Mouse (Mus musculus) embryonic facial prominence, embryonic 11.5 days (tissue): ENCODE results near the gene Scn4b. TPM values are rescaled to one million over a fixed set of nuclear protein-coding genes. Genes with fewer than 3 reads are reported as not detected.
A peak's percentile ranks its signal among the peaks of the same experiment; 100 is the strongest.

ENCODE experiments used
- ATAC-seq: fragments of 200-750 bp; cut with Nextera tagmentation; replicated peaks from 2 replicates; pipeline ENCODE4 v1.8.0; 2017; ENCODE audit warnings: low read depth; ENCODE audit not compliant: insufficient number of reproducible peaks, low FRiP score, low TSS enrichment
- DNase-seq: peaks from one replicate; pipeline ENCODE4 v3.0.0-alpha.2; 2015; ENCODE audit warnings: low spot score
- H3K27ac ChIP-seq: fragments of 300-500 bp; sonication (generic); replicated peaks from 2 replicates; pipeline ENCODE4 v1.5.1; 2014; ENCODE audit warnings: mild to moderate bottlenecking, low read depth, low read length, control low read depth
- H3K27me3 ChIP-seq: fragments of 300-500 bp; sonication (generic); 2 replicates; pipeline ENCODE4 v1.6.1; 2014; ENCODE audit warnings: mild to moderate bottlenecking, low read length, moderate library complexity, mixed read lengths; ENCODE audit not compliant: control insufficient read depth, insufficient read depth
- H3K36me3 ChIP-seq: fragments of 300-500 bp; sonication (generic); replicated peaks from 2 replicates; pipeline ENCODE4 v1.6.1; 2014; ENCODE audit warnings: low read depth, mild to moderate bottlenecking, low read length, moderate library complexity, mixed read lengths; ENCODE audit not compliant: control insufficient read depth, insufficient read depth
- H3K4me1 ChIP-seq: fragments of 300-500 bp; sonication (generic); 2 replicates; pipeline ENCODE4 v1.6.1; 2014; ENCODE audit warnings: low read length, mixed read lengths; ENCODE audit not compliant: control insufficient read depth, insufficient read depth
- H3K4me2 ChIP-seq: fragments of 300-500 bp; sonication (generic); 2 replicates; pipeline ENCODE4 v1.6.1; 2014; ENCODE audit warnings: low read depth, mild to moderate bottlenecking, control low read depth, low read length, moderate library complexity
- H3K4me3 ChIP-seq: fragments of 300-500 bp; sonication (generic); 2 replicates; pipeline ENCODE4 v1.5.1; 2014; ENCODE audit warnings: low read depth, low read length, control low read depth
- H3K9ac ChIP-seq: fragments of 300-500 bp; sonication (generic); replicated peaks from 2 replicates; pipeline ENCODE4 v1.6.1; 2014; ENCODE audit warnings: mild to moderate bottlenecking, control low read depth, low read length
- H3K9me3 ChIP-seq: fragments of 300-500 bp; sonication (generic); replicated peaks from 2 replicates; pipeline ENCODE4 v1.6.1; 2016; ENCODE audit warnings: mild to moderate bottlenecking, low read length, inconsistent platforms, mixed read lengths; ENCODE audit not compliant: control insufficient read depth
- WGBS: fragments of 180-500 bp; shearing (Covaris S2); extraction: QIAGEN DNeasy Blood & Tissue Kit; methylation state at CpG from one replicate; pipeline ENCODE4 v1.1.7; 2014; 5-methylcytosine and 5-hydroxymethylcytosine counted together
- polyA plus RNA-seq: library from polyadenylated mRNA; unstranded; fragments of >200 nt; fragmentation: Nextera tagmentation; extraction: Ambion mirVana; gene quantifications from 2 replicates; pipeline ENCODE4 v1.2.1, GENCODE M21; 2014

Gene Scn4b
- polyA plus RNA-seq, 1 experiment from 2014 or later, result 0.21 TPM

DNA sequence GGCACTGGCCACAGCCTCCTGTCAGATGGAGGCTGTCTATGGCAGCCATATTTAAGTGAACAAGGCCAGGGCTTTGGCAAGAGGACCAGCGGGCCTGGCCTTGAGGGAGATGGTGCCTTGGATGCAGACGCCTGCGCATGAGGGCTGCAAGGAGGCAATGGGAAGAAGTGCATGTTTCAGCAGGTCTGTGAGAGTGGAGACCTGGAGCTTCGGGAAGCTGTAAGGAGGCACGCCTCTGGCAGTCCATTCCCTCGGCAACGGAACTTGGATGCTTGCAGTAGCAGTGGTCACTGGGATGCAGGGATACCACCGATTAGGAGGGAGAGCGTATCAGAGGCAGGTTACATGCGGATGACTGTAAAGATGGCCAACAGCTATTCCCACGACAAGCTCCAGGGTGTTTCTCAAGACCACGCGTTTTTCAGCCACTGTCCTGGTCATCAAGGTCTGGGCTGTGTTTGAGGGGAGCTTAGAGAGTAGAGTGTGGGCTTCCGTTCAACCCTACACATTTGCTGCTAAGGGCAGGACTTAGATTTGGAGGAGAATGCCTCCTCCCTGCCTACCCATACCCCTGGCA lies 18.2 kb upstream of the Scn4b start:
- H3K9ac ChIP-seq, result no peak overlapping the region
- no peak overlapping the region for H3K27ac ChIP-seq
- H3K4me3 ChIP-seq, result no peak overlapping the region
- H3K36me3 ChIP-seq, result no peaks in the 10 kb centered on the region
- no peak overlapping the region for H3K4me2 ChIP-seq
- no peaks in the 10 kb centered on the region for H3K9me3 ChIP-seq
- no peaks in the 10 kb centered on the region for H3K27me3 ChIP-seq
- peaks cover 3% of the 10 kb centered on the region; the same call in 1 of the 2 replicates for H3K4me1 ChIP-seq
- 87% methylated on average over 14 of the region's 14 CpGs for WGBS
- DNase-seq (no peak), ATAC-seq (no peak)

- H3K4me3 ChIP-seq, result no peak overlapping the region
- peaks cover 3% of the 10 kb centered on the region; the same call in 1 of the 2 replicates for H3K4me1 ChIP-seq
- no peak overlapping the region for H3K27ac ChIP-seq
- 81% methylated on average over 6 of the region's 6 CpGs for WGBS
- DNase-seq (no peak), ATAC-seq (no peak)
- no peak overlapping the region for H3K4me2 ChIP-seq
- no peaks in the 10 kb centered on the region for H3K36me3 ChIP-seq
- H3K9ac ChIP-seq, result no peak overlapping the region
- H3K27me3 ChIP-seq, result no peaks in the 10 kb centered on the region
- H3K9me3 ChIP-seq, result no peaks in the 10 kb centered on the region
These were observed 17.6 kb upstream of the Scn4b start for GRCm38 (mm10) chr9:45120567-45120966.

DNA sequence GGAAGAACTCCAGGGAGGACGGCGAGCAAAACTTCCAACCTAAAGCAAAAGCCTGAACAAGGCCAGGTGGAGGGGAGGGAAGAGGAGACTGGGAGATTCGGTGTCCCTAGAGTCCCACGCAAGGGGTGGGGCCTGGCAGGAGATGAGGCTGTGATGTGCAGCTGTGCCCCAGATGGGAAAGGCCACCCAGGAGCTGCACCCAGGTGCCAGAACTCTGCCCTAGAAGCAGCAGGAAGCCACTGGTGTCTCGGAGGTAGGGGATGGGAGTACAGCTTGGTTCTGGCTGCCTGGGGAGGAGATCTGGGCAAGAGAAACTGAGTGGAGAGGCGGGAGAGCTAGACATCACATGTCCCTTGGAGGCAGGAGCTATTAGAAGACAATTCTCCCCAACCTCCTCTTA lies 17.2 kb upstream of the Scn4b start:
- H3K4me3 ChIP-seq, result no peak overlapping the region
- H3K27ac ChIP-seq, result no peak overlapping the region
- H3K27me3 ChIP-seq, result no peaks in the 10 kb centered on the region
- WGBS, result 63% methylated on average over 6 of the region's 6 CpGs
- H3K36me3 ChIP-seq, result no peaks in the 10 kb centered on the region
- H3K4me1 ChIP-seq, result peaks cover 3% of the 10 kb centered on the region; the same call in 1 of the 2 replicates
- H3K4me2 ChIP-seq, result no peak overlapping the region
- ATAC-seq (no peak), DNase-seq (no peak)
- H3K9me3 ChIP-seq, result no peaks in the 10 kb centered on the region
- no peak overlapping the region for H3K9ac ChIP-seq

DNA sequence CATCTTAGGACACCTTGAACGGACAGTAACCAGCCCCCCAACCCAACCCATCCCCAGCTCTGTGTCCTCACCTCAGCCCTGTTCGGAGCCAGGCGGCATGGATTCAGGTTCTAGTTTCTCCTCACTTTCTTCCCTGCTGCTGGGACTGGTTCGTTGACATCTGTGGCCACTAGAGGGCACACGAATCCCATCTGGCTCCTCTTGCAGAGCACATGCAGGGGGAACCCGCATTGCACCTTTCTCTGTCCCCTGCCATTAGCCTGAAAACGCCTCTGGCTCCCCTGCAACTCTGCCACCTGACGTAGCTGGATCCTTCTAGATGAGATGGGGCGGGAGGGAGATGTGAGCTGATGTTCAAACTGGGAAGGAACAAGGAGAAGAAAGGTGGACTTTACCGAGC lies 16.4 kb upstream of the Scn4b start:
- WGBS, result 3% methylated on average over 10 of the region's 10 CpGs
- Histone ChIP-seq H3K4me1 (peaks cover 3% of the 10 kb centered on the region; the same call in 1 of the 2 replicates), H3K4me3 (no peak overlapping the region), H3K36me3 (no peaks in the 10 kb centered on the region), H3K27ac (no peak overlapping the region), H3K4me2 (no peak overlapping the region; the same call in 1 of the 2 replicates), H3K27me3 (no peaks in the 10 kb centered on the region), H3K9ac (no peak overlapping the region), H3K9me3 (no peaks in the 10 kb centered on the region)
- ATAC-seq (0 out of 2 replicates have a peak, but pooled peaks have one; percentile 16), DNase-seq (peak; percentile 82)

GRCm38 (mm10) chr9:45122209-45122761 lies 15.9 kb upstream of the Scn4b start:
- no peaks in the 10 kb centered on the region for H3K9me3 ChIP-seq
- WGBS, result 24% methylated on average over 9 of the region's 9 CpGs
- no peaks in the 10 kb centered on the region for H3K36me3 ChIP-seq
- no peak overlapping the region for H3K27ac ChIP-seq
- DNase-seq (no peak), ATAC-seq (peak; percentile 31; the same call in 1 of the 2 replicates)
- H3K4me1 ChIP-seq, result peaks cover 3% of the 10 kb centered on the region; the same call in 1 of the 2 replicates
- H3K4me2 ChIP-seq, result no peak overlapping the region; the same call in 1 of the 2 replicates
- no peak overlapping the region for H3K9ac ChIP-seq
- H3K27me3 ChIP-seq, result no peaks in the 10 kb centered on the region
- no peak overlapping the region for H3K4me3 ChIP-seq

- WGBS, result 93% methylated on average over 14 of the region's 14 CpGs
- Histone ChIP-seq H3K27ac (no peak overlapping the region), H3K9ac (no peak overlapping the region), H3K36me3 (no peaks in the 10 kb centered on the region), H3K27me3 (no peaks in the 10 kb centered on the region), H3K4me1 (no peaks in the 10 kb centered on the region), H3K4me2 (no peak overlapping the region), H3K4me3 (no peak overlapping the region), H3K9me3 (no peaks in the 10 kb centered on the region)
- DNase-seq (no peak), ATAC-seq (no peak)
These were observed 13.0 kb upstream of the Scn4b start for GRCm38 (mm10) chr9:45125211-45125610.

DNA sequence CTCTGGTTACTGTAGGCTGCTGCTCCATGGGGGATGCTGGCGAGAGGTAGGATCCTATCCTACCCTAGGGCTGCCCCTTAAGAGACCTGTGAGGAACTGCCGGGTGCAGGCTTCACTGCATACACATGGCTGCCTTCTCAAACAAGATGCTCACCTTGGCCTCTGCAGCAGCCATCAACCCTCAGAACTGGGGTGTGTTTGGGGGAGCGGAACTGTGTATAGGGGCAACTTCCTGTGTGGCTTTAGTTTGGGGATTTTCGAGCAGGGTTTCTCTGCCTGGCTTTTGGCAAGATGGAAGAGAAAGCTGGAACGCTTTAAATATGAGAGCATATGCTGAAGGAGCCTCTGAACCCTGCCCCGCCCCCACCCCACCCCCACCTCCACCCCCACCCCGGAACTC lies 11.3 kb upstream of the Scn4b start:
- Histone ChIP-seq H3K4me1 (no peaks in the 10 kb centered on the region), H3K27me3 (no peaks in the 10 kb centered on the region), H3K4me3 (no peak overlapping the region), H3K4me2 (no peak overlapping the region), H3K27ac (no peak overlapping the region), H3K9me3 (no peaks in the 10 kb centered on the region), H3K36me3 (no peaks in the 10 kb centered on the region), H3K9ac (no peak overlapping the region)
- 56% methylated on average over 7 of the region's 7 CpGs for WGBS
- no peak for DNase-seq
- no peak for ATAC-seq

- 75% methylated on average over 3 of the region's 3 CpGs for WGBS
- Histone ChIP-seq H3K4me2 (no peak overlapping the region), H3K27me3 (no peaks in the 10 kb centered on the region; the same call in 1 of the 2 replicates), H3K27ac (no peak overlapping the region), H3K4me1 (no peaks in the 10 kb centered on the region; the same call in 1 of the 2 replicates), H3K9ac (no peak overlapping the region), H3K9me3 (no peaks in the 10 kb centered on the region), H3K4me3 (no peak overlapping the region), H3K36me3 (no peaks in the 10 kb centered on the region)
- ATAC-seq (no peak), DNase-seq (no peak)
These were observed 8.1 kb upstream of the Scn4b start for GRCm38 (mm10) chr9:45130119-45130518.
